Comparison of ENCODE assay signal across 8 mouse cellular contexts in the genomic region with DNA sequence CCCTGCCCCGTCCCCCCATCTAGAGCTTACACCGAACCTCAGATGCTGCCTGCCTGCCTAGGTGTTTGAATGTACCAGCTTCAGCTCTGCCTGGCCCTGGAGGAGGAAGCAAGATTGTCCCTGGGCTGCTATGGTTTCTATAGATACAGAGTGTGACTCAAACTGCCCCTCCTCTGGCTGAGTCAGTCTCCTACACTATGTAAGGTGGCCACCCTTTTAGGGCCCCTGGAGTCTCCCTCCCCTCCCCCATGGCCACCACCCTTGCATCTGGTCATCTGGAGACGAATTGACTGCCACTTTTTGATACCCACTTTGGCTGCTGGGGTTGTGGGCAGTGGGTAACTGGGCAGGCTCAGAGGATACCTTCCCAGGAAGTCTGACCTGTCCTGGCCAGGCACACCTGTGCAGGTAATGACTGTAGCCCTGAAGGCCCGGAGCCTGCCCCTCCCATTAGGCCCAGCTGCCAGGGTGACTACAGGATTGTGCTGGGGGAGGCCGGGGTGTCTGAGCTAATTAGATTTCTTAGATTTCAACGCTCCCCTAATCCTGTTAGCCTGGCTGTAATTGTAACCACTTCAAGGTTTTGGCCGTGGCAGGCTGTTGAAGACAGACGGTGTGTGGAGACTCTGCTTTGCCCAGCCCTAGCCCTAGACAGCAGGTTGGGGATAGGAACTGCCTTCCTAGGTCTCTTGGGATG. TPM values are rescaled to one million over a fixed set of nuclear protein-coding genes. Genes with fewer than 3 reads are reported as not detected.
DNase-seq lines count a peak whose midpoint lies in the region; ATAC-seq and TF ChIP-seq lines count a peak whose summit lies in the region.

No protein-coding gene starts in this region.

- TF ChIP-seq CTCF in bone marrow macrophage, adult 2 months (IDR thresholded peaks at IDR 0.05; ENCODE audit: low read depth, low read length), result no peak
- TF ChIP-seq CTCF in intestine, postnatal 0 days (IDR thresholded peaks at IDR 0.05; ENCODE audit: low read depth), result peak; percentile 33; the same call in 1 of the 2 replicates
- TF ChIP-seq CTCF in midbrain, postnatal 0 days (IDR thresholded peaks at IDR 0.05), result no peak

- H3K27me3 ChIP-seq in heart, embryonic 12.5 days (replicated peaks), result no peaks in the 10 kb centered on the region
- H3K27me3 ChIP-seq in intestine, postnatal 0 days (replicated peaks; ENCODE audit: control insufficient read depth, insufficient read depth, low read length), result no peaks in the 10 kb centered on the region
- no peaks in the 10 kb centered on the region for H3K27me3 ChIP-seq in midbrain, postnatal 0 days (ENCODE audit: insufficient read depth, low read length)

- no peak overlapping the region for H3K4me3 ChIP-seq in heart, embryonic 12.5 days
- H3K4me3 ChIP-seq in bone marrow macrophage, adult 2 months (ENCODE audit: insufficient read depth, low read length), result peak overlapping the region; percentile 7; the same call in 1 of the 2 replicates
- H3K4me3 ChIP-seq in intestine, postnatal 0 days (ENCODE audit: low read depth, low read length), result no peak overlapping the region
- H3K4me3 ChIP-seq in midbrain, postnatal 0 days (ENCODE audit: low read depth, low read length), result no peak overlapping the region

- no peaks in the 10 kb centered on the region for H3K36me3 ChIP-seq in heart, embryonic 12.5 days
- no peaks in the 10 kb centered on the region for H3K36me3 ChIP-seq in intestine, postnatal 0 days (ENCODE audit: control insufficient read depth, insufficient read depth)
- no peaks in the 10 kb centered on the region for H3K36me3 ChIP-seq in midbrain, postnatal 0 days (ENCODE audit: insufficient read depth, low read length)

- H3K9me3 ChIP-seq in heart, embryonic 12.5 days (replicated peaks), result no peaks in the 10 kb centered on the region
- no peaks in the 10 kb centered on the region for H3K9me3 ChIP-seq in intestine, postnatal 0 days (ENCODE audit: control insufficient read depth)
- H3K9me3 ChIP-seq in midbrain, postnatal 0 days (ENCODE audit: low read length), result no peaks in the 10 kb centered on the region

- H3K4me1 ChIP-seq in heart, embryonic 12.5 days (replicated peaks), result peaks cover 87% of the 10 kb centered on the region
- H3K4me1 ChIP-seq in bone marrow macrophage, adult 2 months (ENCODE audit: control insufficient read depth, insufficient read depth, low read length), result peaks cover 71% of the 10 kb centered on the region
- H3K4me1 ChIP-seq in intestine, postnatal 0 days (replicated peaks; ENCODE audit: control insufficient read depth, insufficient read depth, low read length), result peaks cover 44% of the 10 kb centered on the region
- peaks cover 42% of the 10 kb centered on the region for H3K4me1 ChIP-seq in midbrain, postnatal 0 days (ENCODE audit: insufficient read depth, low read length)

- DNase-seq in heart, postnatal 36 days, result no peak
- DNase-seq in midbrain, postnatal 0 days (ENCODE audit: low spot score), result peak; percentile 41
- DNase-seq in Muller cell, postnatal 12 days (ENCODE audit: inconsistent ontology term), result no peak
- no peak for DNase-seq in layer of hippocampus, adult 8-10 months (ENCODE audit: low spot score in 2 of 2)
- no peak for DNase-seq in thymus, postnatal 10 days (ENCODE audit: low spot score in 2 of 2)

- no peak for ATAC-seq in heart, embryonic 12.5 days (ENCODE audit: insufficient number of reproducible peaks, low FRiP score)
- ATAC-seq in intestine, postnatal 0 days, result peak; percentile 60
- ATAC-seq in midbrain, postnatal 0 days (ENCODE audit: low FRiP score), result no peak

- intact Hi-C loops in heart, postnatal 36 days (cut with DNase I), result no loop called here

- no peak for TF ChIP-seq POLR2A in bone marrow macrophage, adult 2 months (IDR thresholded peaks at IDR 0.05; ENCODE audit: borderline replicate concordance, low read depth, low read length)

- WGBS in heart, embryonic 12.5 days, result 29% methylated on average over 8 of the region's 8 CpGs
- 40% methylated on average over 8 of the region's 8 CpGs for WGBS in intestine, postnatal 0 days
- 26% methylated on average over 8 of the region's 8 CpGs for WGBS in midbrain, postnatal 0 days

- peak overlapping the region; percentile 46; the same call in 1 of the 2 replicates for H3K9ac ChIP-seq in heart, embryonic 12.5 days
- H3K9ac ChIP-seq in intestine, postnatal 0 days (ENCODE audit: low read depth, low read length), result no peak overlapping the region; the same call in none of the 2 replicates
- peak overlapping the region; percentile 39; the same call in 1 of the 2 replicates for H3K9ac ChIP-seq in midbrain, postnatal 0 days (replicated peaks; ENCODE audit: low read length, poor library complexity, severe bottlenecking)

- 0 out of 2 replicates have a peak overlapping the region, but pooled peaks have one; percentile 26 for H3K27ac ChIP-seq in heart, embryonic 12.5 days (ENCODE audit: poor library complexity, severe bottlenecking)
- peak overlapping the region; percentile 27 for H3K27ac ChIP-seq in bone marrow macrophage, adult 2 months (ENCODE audit: insufficient read depth, low read depth, low read length)
- H3K27ac ChIP-seq in intestine, postnatal 0 days (ENCODE audit: low read depth, low read length), result peak overlapping the region; percentile 90
- H3K27ac ChIP-seq in midbrain, postnatal 0 days (ENCODE audit: low read depth, low read length), result no peak overlapping the region

- peak overlapping the region; percentile 22; the same call in 1 of the 2 replicates for H3K4me2 ChIP-seq in heart, embryonic 12.5 days
- H3K4me2 ChIP-seq in intestine, postnatal 0 days (replicated peaks; ENCODE audit: low read depth), result peak overlapping the region; percentile 17; the same call in 1 of the 2 replicates
- H3K4me2 ChIP-seq in midbrain, postnatal 0 days (ENCODE audit: low read depth, low read length, poor library complexity, severe bottlenecking), result peak overlapping the region; percentile 21; the same call in 1 of the 2 replicates

RNA-seq across cellular contexts. Expression of gene Zmiz1, which starts 5.8 kb away (rescaled TPM):
- 34.2 and 41.4 TPM in 2 replicates for polyA plus RNA-seq in heart, embryonic 12.5 days (2016; fragmentation: Nextera tagmentation; extraction: Ambion mirVana)
- total RNA-seq in heart, postnatal 36 days (2021), result 10 to 100 TPM; 38.8 to 41.7 TPM
- 78.1 and 99.2 TPM in 2 replicates for polyA plus RNA-seq in bone marrow macrophage, adult 2 months (2012; ENCODE audit: insufficient read depth, insufficient read length, missing spikeins)
- polyA plus RNA-seq in intestine, postnatal 0 days (2015; fragmentation: Nextera tagmentation; extraction: Ambion mirVana), result 12.4 and 13.5 TPM in 2 replicates
- 130 and 134 TPM in 2 replicates for total RNA-seq in midbrain, postnatal 0 days (2014; rRNA removed)
- 44.0 and 51.7 TPM in 2 replicates for polyA plus RNA-seq in midbrain, postnatal 0 days (2015; fragmentation: Nextera tagmentation; extraction: Ambion mirVana)
- 100 to 1,000 TPM in 1 of 4 experiments, 10 to 100 TPM in 3; 77.0 to 102 (median 92.7) TPM for total RNA-seq in layer of hippocampus, adult 8-10 months (2022)
